Mouse (Mus musculus) G1E (cell line): ENCODE measurements around the gene Dnal4.

ENCODE experiments used
- CTCF ChIP-seq: IDR thresholded peaks from 2 replicates; pipeline ENCODE4 v1.5.1; 2012; ENCODE audit warnings: low read depth, low read length, inconsistent platforms, mixed read lengths
- GATA1 ChIP-seq: IDR thresholded peaks from 2 replicates; pipeline ENCODE4 v1.6.1; 2012; ENCODE audit warnings: borderline replicate concordance, low read length, inconsistent platforms, mixed read lengths
- GATA2 ChIP-seq: IDR thresholded peaks from 2 replicates; pipeline ENCODE4 v1.6.1; 2012; ENCODE audit warnings: low read depth, low read length, inconsistent platforms, borderline replicate concordance
- POLR2AphosphoS5 ChIP-seq: IDR thresholded peaks from 2 replicates; pipeline ENCODE4 v1.6.1; 2012; ENCODE audit warnings: low read depth, low read length, inconsistent platforms; ENCODE audit not compliant: insufficient replicate concordance
- TAL1 ChIP-seq: conservative IDR thresholded peaks from 2 replicates; pipeline ENCODE4 v1.6.1; 2012; ENCODE audit warnings: low read depth, low read length, inconsistent platforms, mixed read lengths

GRCm38 (mm10) chr15:79745312-79745711, 32.3 kb downstream of the Dnal4 start:
- no peak for TF ChIP-seq CTCF
- TF ChIP-seq TAL1: no peak
- TF ChIP-seq GATA1: no peak
- TF ChIP-seq GATA2: no peak
- TF ChIP-seq POLR2AphosphoS5: no peak
